Mouse (Mus musculus) kidney, embryonic 14.5 days (tissue): ENCODE measurements around the gene Rnf149. TPM values are rescaled to one million over a fixed set of nuclear protein-coding genes. Genes with fewer than 3 reads are reported as not detected.
"Not testable (repeated sequence)": the region's sequence is repeated elsewhere in the genome, so short reads cannot be mapped to it uniquely, and the experiment has no call there.

ENCODE experiments used
- ATAC-seq: fragments of 200-750 bp; cut with Nextera tagmentation; 2 replicates; pipeline ENCODE4 v1.8.0; 2017; ENCODE audit warnings: moderate number of reproducible peaks, mild to moderate bottlenecking, moderate TSS enrichment, moderate library complexity; ENCODE audit not compliant: low FRiP score, low TSS enrichment
- H3K27ac ChIP-seq: fragments of 300-500 bp; sonication (generic); 2 replicates; pipeline ENCODE4 v1.5.1; 2014; ENCODE audit warnings: low read depth, mild to moderate bottlenecking, low read length, moderate library complexity, mixed read lengths
- H3K27me3 ChIP-seq: fragments of 300-500 bp; sonication (generic); 2 replicates; pipeline ENCODE4 v1.6.1; 2014; ENCODE audit warnings: mild to moderate bottlenecking, low read length; ENCODE audit not compliant: control insufficient read depth, insufficient read depth
- H3K36me3 ChIP-seq: fragments of 300-500 bp; sonication (generic); 2 replicates; pipeline ENCODE4 v1.6.1; 2014; ENCODE audit warnings: low read length, mixed read lengths; ENCODE audit not compliant: control insufficient read depth, insufficient read depth
- H3K4me1 ChIP-seq: fragments of 300-500 bp; sonication (generic); 2 replicates; pipeline ENCODE4 v1.6.1; 2014; ENCODE audit warnings: low read length, mixed read lengths; ENCODE audit not compliant: control insufficient read depth, insufficient read depth
- H3K4me2 ChIP-seq: fragments of 300-500 bp; sonication (generic); replicated peaks from 2 replicates; pipeline ENCODE4 v1.6.1; 2014; ENCODE audit warnings: low read depth, mild to moderate bottlenecking, low read length
- H3K4me3 ChIP-seq: fragments of 300-500 bp; sonication (generic); 2 replicates; pipeline ENCODE4 v1.5.1; 2014; ENCODE audit warnings: mild to moderate bottlenecking, low read length
- H3K9ac ChIP-seq: fragments of 300-500 bp; sonication (generic); 2 replicates; pipeline ENCODE4 v1.6.1; 2014; ENCODE audit warnings: low read depth, mild to moderate bottlenecking, low read length, moderate library complexity
- H3K9me3 ChIP-seq: fragments of 300-500 bp; sonication (generic); 2 replicates; pipeline ENCODE4 v1.6.1; 2016; ENCODE audit warnings: low read length; ENCODE audit not compliant: control insufficient read depth
- WGBS: fragments of 180-500 bp; shearing (Covaris S2); extraction: QIAGEN DNeasy Blood & Tissue Kit; methylation state at CpG from one replicate; pipeline ENCODE4 v1.1.7; 2014; 5-methylcytosine and 5-hydroxymethylcytosine counted together
- polyA plus RNA-seq: library from polyadenylated mRNA; unstranded; fragments of >200 nt; fragmentation: Nextera tagmentation; extraction: Ambion mirVana; gene quantifications from 2 replicates; pipeline ENCODE4 v1.2.1, GENCODE M21; 2014

Rnf149 gene
- polyA plus RNA-seq, 1 experiment from 2014 or later, result 45.2 TPM

DNA sequence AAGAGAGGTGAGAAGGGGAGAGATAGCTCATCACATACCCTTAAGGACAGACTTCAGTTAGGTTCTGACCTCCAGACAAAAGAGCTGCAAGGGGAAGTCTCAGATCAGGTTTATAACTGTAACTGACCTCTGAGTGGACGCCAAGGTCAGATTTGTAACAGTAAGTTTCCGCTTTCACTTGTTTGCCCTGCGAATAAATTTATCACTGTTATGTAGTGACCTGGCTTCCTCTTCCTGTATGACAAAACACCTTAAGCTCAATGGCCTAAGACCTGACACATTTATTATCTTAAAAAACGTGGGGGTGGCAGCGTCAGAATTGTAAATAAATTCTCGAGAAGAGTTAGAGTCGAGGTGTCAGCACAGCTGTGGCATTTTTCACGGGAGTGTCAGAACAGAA is 31.3 kb upstream of the Rnf149 start:
- ATAC-seq, result no peak
- WGBS, result 10% methylated on average over 8 of the region's 8 CpGs

DNA sequence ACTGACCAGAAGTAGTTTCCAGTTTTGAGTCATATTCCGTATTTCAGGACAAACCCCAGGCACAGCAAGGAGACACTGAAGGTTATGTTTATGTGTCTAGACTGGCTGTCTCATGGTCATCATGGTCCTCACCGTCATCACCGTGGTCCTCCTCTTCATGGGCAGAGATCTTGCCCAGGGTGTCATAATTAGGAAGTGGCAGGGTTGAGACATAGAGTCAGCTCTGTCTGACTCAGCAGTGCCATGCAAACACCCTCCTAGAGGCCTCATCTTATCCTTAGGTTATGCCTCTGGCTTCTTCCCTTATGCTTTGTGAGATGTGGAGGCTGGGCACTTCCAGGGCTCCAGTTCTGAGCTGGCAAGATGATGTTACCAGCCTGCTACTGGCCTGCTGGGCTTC is 25.3 kb upstream of the Rnf149 start:
- ATAC-seq, result no peak

More for the DNA sequence above, 31.3 kb upstream of the Rnf149 start:
- H3K4me3 ChIP-seq, result no peak overlapping the region
- H3K27ac ChIP-seq, result no peak overlapping the region
- H3K9ac ChIP-seq, result no peak overlapping the region
- no peaks in the 10 kb centered on the region for H3K9me3 ChIP-seq
- peaks cover 16% of the 10 kb centered on the region; the same call in 1 of the 2 replicates for H3K4me1 ChIP-seq
- no peaks in the 10 kb centered on the region for H3K27me3 ChIP-seq
- H3K4me2 ChIP-seq, result no peak overlapping the region
- H3K36me3 ChIP-seq, result no peaks in the 10 kb centered on the region

DNA sequence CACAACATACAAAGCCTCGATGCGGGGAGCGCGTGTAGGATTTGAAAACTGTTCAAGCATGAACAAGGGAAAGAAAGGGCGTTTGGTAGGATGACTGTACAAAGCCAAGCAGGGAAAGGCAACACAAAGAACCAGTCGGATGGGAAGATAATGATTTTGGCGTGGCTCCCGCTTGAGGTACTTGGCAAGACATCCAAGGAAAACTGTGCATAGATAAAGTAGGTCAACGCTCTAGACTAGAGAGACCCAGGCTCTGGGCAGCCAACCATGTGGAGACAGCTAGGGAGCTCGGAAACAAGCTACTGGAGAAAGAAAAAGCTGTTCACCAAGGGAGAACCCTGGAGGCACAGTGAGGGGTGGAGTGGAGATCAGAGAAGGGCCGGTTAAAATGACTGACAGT is 21.5 kb upstream of the Rnf149 start:
- no peak overlapping the region for H3K4me2 ChIP-seq

More for the DNA sequence above, 25.3 kb upstream of the Rnf149 start:
- H3K4me1 ChIP-seq, result no peaks in the 10 kb centered on the region
- no peaks in the 10 kb centered on the region for H3K27me3 ChIP-seq
- no peaks in the 10 kb centered on the region for H3K36me3 ChIP-seq
- H3K9me3 ChIP-seq, result peaks cover 6% of the 10 kb centered on the region; the same call in 1 of the 2 replicates
- H3K4me2 ChIP-seq, result no peak overlapping the region
- no peak overlapping the region for H3K4me3 ChIP-seq
- H3K9ac ChIP-seq, result no peak overlapping the region
- no peak overlapping the region for H3K27ac ChIP-seq
- WGBS, result 92% methylated on average over 3 of the region's 3 CpGs

DNA sequence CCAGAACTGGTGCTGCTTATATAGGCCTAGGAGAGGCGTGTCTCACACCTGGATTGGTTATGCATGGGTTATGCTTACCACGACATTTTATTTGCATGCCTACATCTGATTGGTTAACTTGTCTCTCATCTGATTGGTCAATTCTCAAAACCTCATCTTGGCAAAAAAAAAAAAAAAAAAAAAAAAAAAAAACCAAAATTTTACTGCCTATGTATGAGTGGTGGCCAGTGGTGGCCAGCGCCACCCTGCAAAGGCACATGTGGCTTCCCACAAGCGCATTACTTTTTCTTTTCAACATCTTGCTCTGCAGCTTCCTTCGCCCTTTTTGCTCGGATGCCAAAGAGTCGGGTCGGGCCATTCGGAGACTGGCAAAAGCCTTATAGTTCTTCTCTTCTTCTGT is 19.9 kb upstream of the Rnf149 start:
- not testable (repeated sequence) for H3K27ac ChIP-seq, H3K9me3 ChIP-seq, H3K27me3 ChIP-seq, H3K9ac ChIP-seq, H3K4me1 ChIP-seq, H3K36me3 ChIP-seq, ATAC-seq, H3K4me2 ChIP-seq, H3K4me3 ChIP-seq
- WGBS, result 95% methylated on average over 9 of the region's 9 CpGs

More for the DNA sequence above, 21.5 kb upstream of the Rnf149 start:
- H3K9me3 ChIP-seq, result peaks cover 6% of the 10 kb centered on the region; the same call in 1 of the 2 replicates
- H3K4me1 ChIP-seq, result no peaks in the 10 kb centered on the region
- H3K36me3 ChIP-seq, result no peaks in the 10 kb centered on the region
- no peaks in the 10 kb centered on the region for H3K27me3 ChIP-seq
- no peak overlapping the region for H3K4me3 ChIP-seq
- WGBS, result 75% methylated on average over 11 of the region's 11 CpGs
- no peak overlapping the region for H3K9ac ChIP-seq
- no peak overlapping the region for H3K27ac ChIP-seq
- ATAC-seq, result no peak

DNA sequence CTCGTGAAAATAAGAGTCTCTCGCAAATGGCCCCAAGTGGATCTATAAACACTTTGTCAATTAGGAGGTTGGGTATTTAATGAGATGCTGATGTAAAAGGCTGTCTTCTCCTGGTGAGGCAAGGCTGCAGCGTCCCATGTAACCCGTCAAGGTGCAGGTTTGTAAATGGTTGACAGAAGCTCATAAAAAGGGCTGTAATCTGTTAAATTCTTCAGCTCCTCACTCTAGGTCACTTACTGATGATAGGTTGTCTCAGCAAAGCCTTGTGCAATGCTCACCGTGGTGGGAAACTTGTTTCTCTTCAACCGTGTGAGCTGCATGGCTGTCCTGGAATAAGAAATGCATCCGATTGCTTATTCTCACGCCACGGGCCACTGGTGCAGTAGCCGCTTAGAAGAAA is 16.6 kb upstream of the Rnf149 start:
- Histone ChIP-seq H3K4me3 (no peak overlapping the region), H3K4me1 (no peaks in the 10 kb centered on the region), H3K27ac (no peak overlapping the region), H3K9me3 (no peaks in the 10 kb centered on the region), H3K36me3 (no peaks in the 10 kb centered on the region), H3K27me3 (no peaks in the 10 kb centered on the region), H3K4me2 (no peak overlapping the region), H3K9ac (no peak overlapping the region)
- ATAC-seq, result no peak
- WGBS, result 70% methylated on average over 10 of the region's 10 CpGs

DNA sequence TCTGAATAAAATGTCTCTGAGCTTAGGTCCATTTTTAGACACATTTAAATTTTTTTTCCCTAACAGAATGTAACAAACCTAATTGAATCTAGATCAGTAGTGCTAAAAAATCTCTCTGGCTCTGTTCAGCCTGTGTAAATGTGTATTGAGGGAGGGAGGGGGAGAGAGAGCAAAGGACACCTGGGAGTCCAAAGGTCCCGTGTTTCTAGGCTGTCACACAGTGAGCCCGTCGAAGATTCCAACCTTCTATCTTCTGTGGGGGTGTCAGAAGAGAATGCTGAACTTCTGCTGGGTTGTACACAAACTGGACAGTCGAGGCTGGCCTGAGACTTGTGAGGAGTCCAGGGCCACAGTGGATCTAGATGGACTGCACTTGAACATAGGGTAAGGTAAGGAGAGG is 14.9 kb upstream of the Rnf149 start:
- Histone ChIP-seq H3K9ac (no peak overlapping the region), H3K4me2 (no peak overlapping the region), H3K27me3 (no peaks in the 10 kb centered on the region), H3K27ac (no peak overlapping the region), H3K36me3 (no peaks in the 10 kb centered on the region), H3K4me3 (no peak overlapping the region), H3K9me3 (no peaks in the 10 kb centered on the region), H3K4me1 (no peaks in the 10 kb centered on the region)
- WGBS, result 77% methylated on average over 4 of the region's 4 CpGs
- no peak for ATAC-seq

DNA sequence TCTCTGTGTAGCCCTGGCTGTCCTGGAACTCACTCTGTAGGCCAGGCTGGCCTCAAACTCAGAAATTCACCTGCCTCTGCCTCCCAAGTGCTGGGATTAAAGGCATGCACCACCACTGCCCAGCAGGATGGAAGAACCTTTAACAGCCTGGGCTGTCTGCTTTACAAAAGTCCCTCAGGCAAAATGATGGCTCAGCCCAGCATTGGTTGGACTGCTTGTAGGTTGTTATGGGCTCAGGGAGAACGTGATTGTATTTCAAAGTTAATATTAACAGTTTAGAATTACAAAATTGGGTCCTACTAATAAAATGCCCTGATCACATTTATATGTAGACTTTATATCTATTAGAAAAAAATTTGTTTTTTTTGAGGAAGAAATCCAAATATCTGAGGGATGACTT is 14.4 kb upstream of the Rnf149 start:
- H3K9me3 ChIP-seq, H3K9ac ChIP-seq, H3K27ac ChIP-seq, ATAC-seq, H3K4me1 ChIP-seq, H3K4me3 ChIP-seq, H3K36me3 ChIP-seq, H3K27me3 ChIP-seq, H3K4me2 ChIP-seq: not testable (repeated sequence)
- WGBS, result 73% methylated on average over 1 of the region's 1 CpGs

DNA sequence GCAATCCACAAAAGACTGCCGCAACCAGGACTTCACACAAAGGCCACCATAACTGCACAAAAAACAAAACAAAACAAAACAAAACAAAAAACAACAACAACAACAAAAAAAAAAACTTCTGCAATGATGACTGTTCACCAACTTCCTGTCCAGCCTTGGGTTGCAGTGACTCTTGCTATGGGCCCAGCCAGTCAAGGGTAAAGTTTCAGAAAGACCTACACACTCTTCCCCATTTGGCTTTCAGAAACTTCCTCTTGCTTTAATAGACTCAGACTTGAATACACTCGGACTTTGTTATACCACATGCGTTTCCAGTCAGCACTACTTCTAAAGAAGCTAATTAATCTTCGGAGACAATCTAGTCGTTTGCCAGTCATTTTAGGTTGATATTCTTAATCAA is 13.0 kb upstream of the Rnf149 start:
- ATAC-seq, result no peak
- no peak overlapping the region for H3K27ac ChIP-seq
- H3K4me2 ChIP-seq, result no peak overlapping the region
- no peak overlapping the region for H3K4me3 ChIP-seq
- H3K27me3 ChIP-seq, result no peaks in the 10 kb centered on the region
- no peak overlapping the region for H3K9ac ChIP-seq
- no peaks in the 10 kb centered on the region for H3K9me3 ChIP-seq
- H3K36me3 ChIP-seq, result no peaks in the 10 kb centered on the region
- WGBS, result 80% methylated on average over 5 of the region's 5 CpGs
- H3K4me1 ChIP-seq, result no peaks in the 10 kb centered on the region

DNA sequence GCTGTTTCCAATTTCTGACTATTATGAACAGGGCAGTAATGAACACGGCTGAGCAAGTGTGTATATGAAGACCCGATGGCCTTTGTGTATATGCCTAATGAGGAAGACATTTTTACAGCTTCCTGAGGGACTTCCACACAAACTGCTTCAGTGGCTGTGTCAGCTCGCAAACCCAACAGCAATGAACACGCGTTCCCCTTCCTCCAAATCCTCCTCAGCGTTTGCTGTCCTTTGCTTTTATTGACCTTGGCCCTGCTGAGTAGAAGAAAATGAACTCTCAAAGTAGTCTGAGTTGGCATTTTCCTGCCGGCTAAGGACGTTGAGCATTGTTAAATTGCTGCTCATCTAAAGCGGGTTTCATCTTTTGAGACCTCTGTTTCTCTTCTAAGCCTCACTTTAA is 8.2 kb upstream of the Rnf149 start:
- Histone ChIP-seq H3K36me3 (no peaks in the 10 kb centered on the region), H3K9ac (no peak overlapping the region), H3K9me3 (no peaks in the 10 kb centered on the region; the same call in 1 of the 2 replicates), H3K27me3 (no peaks in the 10 kb centered on the region), H3K4me1 (no peaks in the 10 kb centered on the region), H3K27ac (no peak overlapping the region), H3K4me3 (no peak overlapping the region), H3K4me2 (no peak overlapping the region)
- 78% methylated on average over 9 of the region's 9 CpGs for WGBS
- ATAC-seq, result no peak
